Mouse (Mus musculus) inflammation-experienced regulatory T-cells (primary cell): ENCODE data around the gene Prr14. TPM values are rescaled to one million over a fixed set of nuclear protein-coding genes. Genes with fewer than 3 reads are reported as not detected.

Source experiments
- polyA plus RNA-seq, 2 experiments: library from polyadenylated mRNA; unstranded; fragments of 100-300 nt; shearing (Covaris generic); gene quantifications; one replicate each; pipeline ENCODE4 v1.2.1; 2017

The Prr14 gene
- polyA plus RNA-seq, result 100 to 1,000 TPM; 126 to 153 TPM

DNA sequence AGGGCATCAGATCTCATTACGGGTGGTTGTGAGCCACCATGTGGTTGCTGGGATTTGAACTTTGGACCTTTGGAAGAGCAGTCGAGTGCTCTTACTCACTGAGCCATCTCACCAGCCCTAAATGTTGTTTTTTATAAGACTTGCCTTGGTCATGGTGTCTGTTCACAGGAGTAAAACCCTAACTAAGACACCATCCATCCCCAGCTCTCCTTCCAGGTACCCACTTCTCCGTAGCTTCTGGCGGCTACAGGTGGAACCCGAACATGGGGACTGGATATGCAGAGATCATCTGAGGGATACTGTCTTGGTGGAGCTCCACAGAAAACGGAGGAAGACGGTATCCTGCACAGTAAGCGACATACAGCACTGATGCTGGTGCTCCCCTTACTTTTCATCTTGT lies at the start of gene Prr14:
Gene Prr14 (plus strand): TSS at position 301 of the 400 bp plus-strand sequence.

DNA sequence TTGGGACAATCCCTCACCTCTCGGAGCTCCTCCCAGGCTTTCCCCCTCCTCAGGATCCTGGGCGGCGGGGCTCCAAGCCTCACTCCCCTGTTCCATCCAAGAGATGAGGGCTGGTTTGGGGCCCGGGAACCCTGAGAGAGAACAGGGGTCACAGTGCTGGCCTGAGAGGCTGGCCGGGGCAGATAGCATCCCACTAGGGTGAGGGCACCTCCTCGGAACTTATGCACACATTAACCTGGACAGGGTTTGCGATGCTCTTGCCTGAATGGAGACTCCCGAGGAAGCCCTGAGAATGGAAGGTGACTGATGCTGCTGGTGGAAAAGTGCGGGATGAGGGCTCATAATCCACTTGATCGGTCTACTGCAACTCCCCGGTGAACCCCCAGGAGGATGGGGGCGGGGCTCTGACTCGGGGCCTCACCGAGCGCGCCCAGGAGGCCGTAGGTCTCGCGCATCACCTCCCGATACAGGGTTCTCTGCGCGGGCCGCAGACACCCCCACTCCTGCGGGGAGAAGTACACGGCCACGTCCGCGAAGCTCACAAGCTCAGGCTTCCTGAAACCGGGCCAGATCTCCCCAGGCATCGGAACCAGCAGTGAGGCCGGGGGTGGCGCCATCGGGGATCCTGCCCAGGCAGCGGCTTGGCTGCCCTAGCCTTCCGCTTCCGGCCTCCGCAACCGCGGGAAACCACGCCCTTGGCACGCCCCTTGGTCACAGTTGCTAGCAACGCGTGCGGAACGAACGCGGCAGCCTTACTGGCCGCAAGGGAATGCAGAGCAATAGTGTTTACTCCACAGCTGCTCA lies 37.8 kb upstream of the Prr14 start, which contains the start of gene Zfp688:
Gene Zfp688 (minus strand): TSS at position 681 of the 804 bp plus-strand sequence.

DNA sequence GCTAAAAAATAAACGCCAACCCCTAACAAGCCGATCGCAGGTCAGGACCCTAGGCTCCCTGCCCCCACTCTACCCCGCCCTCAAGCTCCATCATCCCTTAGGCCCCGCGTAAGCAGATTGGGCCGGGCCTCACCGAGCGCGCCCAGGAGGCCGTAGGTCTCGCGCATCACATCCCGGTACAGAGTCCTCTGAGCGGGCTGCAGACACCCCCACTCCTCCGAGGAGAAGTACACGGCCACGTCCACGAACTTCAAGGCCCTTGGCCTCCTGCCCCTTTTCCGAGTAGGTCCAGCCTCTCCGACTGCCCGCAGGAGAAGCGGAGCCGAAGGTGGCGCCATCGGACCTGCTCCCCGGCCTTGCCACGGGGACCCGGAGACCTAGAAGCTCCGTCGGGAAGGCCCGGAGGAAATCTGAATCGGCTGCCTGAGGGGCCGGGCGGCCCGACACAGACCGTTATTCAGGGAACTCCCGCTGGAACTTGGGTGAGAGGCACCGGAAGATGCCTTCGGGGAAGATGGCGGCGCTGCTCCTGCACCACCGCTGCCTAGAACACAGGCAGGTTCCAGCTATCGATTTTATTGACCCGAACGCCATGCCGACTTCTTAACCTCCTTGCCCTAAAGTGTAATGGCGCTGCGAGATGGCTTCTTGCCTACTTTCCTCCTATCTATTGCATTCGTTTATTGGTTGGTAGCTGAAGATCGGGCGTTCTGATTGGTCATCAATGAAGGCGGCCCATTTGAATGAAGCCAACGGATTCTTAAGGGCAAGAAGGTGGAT lies 10.7 kb upstream of the Prr14 start, which contains the start of gene Zfp689:
Gene Zfp689 (minus strand): TSS at position 638 of the 780 bp plus-strand sequence.

DNA sequence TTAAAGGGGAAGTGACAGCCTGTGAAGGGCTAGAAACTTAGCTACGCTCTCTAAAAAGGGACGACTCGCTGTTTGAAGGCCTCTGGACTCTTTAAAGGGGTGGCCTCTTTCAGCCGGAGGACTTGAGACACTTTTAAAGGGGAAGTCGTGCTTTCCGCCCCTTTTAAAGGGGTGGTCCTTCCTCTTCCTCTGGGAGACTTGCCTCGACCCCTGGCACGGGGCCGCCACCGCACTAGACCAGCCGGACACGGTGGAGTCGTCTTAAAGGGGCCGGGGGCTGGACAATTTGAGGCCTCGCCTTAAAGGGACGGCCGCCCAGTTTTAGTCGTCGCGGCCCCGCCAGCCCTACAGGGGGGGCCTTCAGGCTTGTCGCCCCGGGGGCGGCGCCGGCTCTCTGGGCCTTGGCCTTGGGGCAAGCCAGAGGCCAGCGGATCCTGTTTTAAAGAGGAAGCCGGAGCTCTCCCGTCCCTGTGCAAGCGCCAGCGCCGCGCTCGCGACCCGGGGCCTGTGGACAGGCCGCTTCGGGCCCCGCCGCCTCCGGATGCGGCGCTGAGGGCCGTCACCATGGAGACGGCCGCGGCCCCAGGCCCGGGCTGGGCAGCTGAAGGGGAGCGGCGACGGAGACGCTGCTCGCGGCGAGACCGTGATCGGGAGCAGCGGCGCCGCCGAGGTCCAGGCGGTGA lies 19.4 kb downstream of the Prr14 start, which contains the start of gene Fbrs:
Gene Fbrs (plus strand): TSS at position 565 of the 683 bp plus-strand sequence.

DNA sequence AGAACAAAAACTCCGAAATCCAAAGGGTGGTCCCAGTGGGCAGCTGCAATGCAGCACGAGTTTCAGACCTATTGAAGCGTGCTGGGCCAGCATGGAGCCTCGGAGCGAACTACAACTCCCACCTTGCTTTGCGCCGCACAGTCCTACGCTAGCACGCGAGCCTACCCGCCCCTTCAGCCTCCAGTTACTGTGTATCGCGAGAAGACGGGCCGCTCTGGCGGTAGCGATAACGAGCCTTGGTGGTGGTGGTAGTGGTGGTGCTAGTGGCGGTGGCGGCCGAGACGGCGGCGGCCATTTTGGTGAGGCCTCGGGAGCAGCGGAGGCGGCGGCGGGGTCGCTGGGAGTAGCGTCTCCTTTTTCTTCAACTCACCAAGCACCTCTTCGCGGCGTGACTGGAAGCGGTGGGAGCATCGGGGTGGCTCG lies 52.4 kb downstream of the Prr14 start, which contains the start of gene Srcap:
Gene Srcap (plus strand): TSS at position 176 of the 423 bp plus-strand sequence.

DNA sequence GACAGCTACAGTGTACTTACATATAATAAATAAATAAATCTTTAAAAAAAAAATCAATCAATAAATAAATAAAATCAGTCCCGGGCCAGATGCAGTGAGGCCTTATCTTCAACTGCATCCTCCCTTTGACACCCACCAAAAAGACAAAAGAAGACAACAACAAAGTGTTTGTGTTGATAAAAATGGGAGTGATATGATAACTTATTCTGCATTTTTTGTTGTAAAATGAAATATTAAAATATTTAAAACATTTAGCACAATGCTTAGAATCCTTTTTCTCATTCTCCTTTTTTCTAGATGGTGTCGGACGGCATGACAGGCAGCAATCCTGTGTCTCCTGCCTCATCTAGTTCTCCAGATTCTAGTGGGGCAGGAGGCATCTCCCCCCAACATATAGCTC lies 59.9 kb downstream of the Prr14 start, which contains the start of gene Gm42715:
Gene Gm42715 (plus strand): TSS at position 301 of the 400 bp plus-strand sequence.

Other genes starting within 250 kb of the Prr14 start
- gene Zfp553, start 226.6 kb upstream of the Prr14 start, polyA plus RNA-seq, result 10 to 100 TPM; 20.4 to 32.8 TPM
- gene Sept1, start 226.5 kb upstream of the Prr14 start, polyA plus RNA-seq, result 100 to 1,000 TPM; 433 to 501 TPM
- gene Zfp771, start 215.3 kb upstream of the Prr14 start, polyA plus RNA-seq, result 10 to 100 TPM; 14.6 to 20.7 TPM
- 10 to 100 TPM; 27.8 to 34.4 TPM for gene Dctpp1, start 198.9 kb upstream of the Prr14 start, polyA plus RNA-seq
- 10 to 100 TPM; 34.4 to 44.5 TPM for gene Sephs2, start 185.6 kb upstream of the Prr14 start, polyA plus RNA-seq
- gene Itgal, start 163.4 kb upstream of the Prr14 start, polyA plus RNA-seq, result 100 to 1,000 TPM; 325 to 340 TPM
- gene Zfp768, start 114.0 kb upstream of the Prr14 start, polyA plus RNA-seq, result under 1 TPM in 1 of 2 experiments, not detected in 1; 0.55 TPM
- gene Zfp747, start 83.6 kb upstream of the Prr14 start, polyA plus RNA-seq, result 10 to 100 TPM; 15.1 to 22.7 TPM
- 10 to 100 TPM in 1 of 2 experiments, 1 to 10 TPM in 1; 7.4 to 15.1 TPM for gene 9130019O22Rik, start 72.4 kb upstream of the Prr14 start, polyA plus RNA-seq
- gene E430018J23Rik, start 66.0 kb upstream of the Prr14 start, polyA plus RNA-seq, result 1 to 10 TPM; 6.3 to 6.7 TPM
- gene Zfp764, start 52.8 kb upstream of the Prr14 start, polyA plus RNA-seq, result 10 to 100 TPM; 13.3 to 15.4 TPM
- 10 to 100 TPM; 43.5 to 48.6 TPM for gene Zfp688, start 37.5 kb upstream of the Prr14 start, polyA plus RNA-seq
- 10 to 100 TPM in 1 of 2 experiments, 1 to 10 TPM in 1; 5.1 to 13.4 TPM for gene Zfp689, start 10.5 kb upstream of the Prr14 start, polyA plus RNA-seq
- gene Fbrs, start 19.6 kb downstream of the Prr14 start, polyA plus RNA-seq, result 10 to 100 TPM; 16.7 to 18.1 TPM
- 10 to 100 TPM; 53.0 to 56.2 TPM for gene Srcap, start 52.4 kb downstream of the Prr14 start, polyA plus RNA-seq
- gene Gm42715, start 60.0 kb downstream of the Prr14 start, polyA plus RNA-seq, result 1 to 10 TPM; 6.6 to 9.7 TPM
- 10 to 100 TPM; 11.5 to 15.8 TPM for gene Tmem265, start 101.8 kb downstream of the Prr14 start, polyA plus RNA-seq
- gene Phkg2, start 113.7 kb downstream of the Prr14 start, polyA plus RNA-seq, result 100 to 1,000 TPM; 108 to 132 TPM
- gene Ccdc189, start 129.0 kb downstream of the Prr14 start, polyA plus RNA-seq, result 1 to 10 TPM in 1 of 2 experiments, under 1 TPM in 1; 0.82 to 1.1 TPM
- 100 to 1,000 TPM; 107 to 163 TPM for gene Rnf40, start 129.2 kb downstream of the Prr14 start, polyA plus RNA-seq
- gene Zfp629, start 156.2 kb downstream of the Prr14 start, polyA plus RNA-seq, result under 1 TPM in 1 of 2 experiments, not detected in 1; 0.24 TPM
- gene Bcl7c, start 249.3 kb downstream of the Prr14 start, polyA plus RNA-seq, result 10 to 100 TPM; 79.5 to 92.8 TPM